Comparison of ENCODE assay signal across 1 mouse cellular context in genomic region chr9:78111456-78111855, GRCm38 (mm10).
TF ChIP-seq lines count a peak whose summit lies in the region.

No protein-coding gene starts in this region.

TF ChIP-seq in CH12.LX, 34 proteins besides CTCF, POLR2A, EP300 and RAD21:
- TF ChIP-seq MAZ (IDR thresholded peaks at IDR 0.05; ENCODE audit: low read depth, low read length) (no peak), USF2 (conservative IDR thresholded peaks at IDR 0.05; ENCODE audit: low read depth, low read length) (no peak), ZMIZ1 (IDR thresholded peaks at IDR 0.05; ENCODE audit: low read depth, low read length) (no peak), JUND (conservative IDR thresholded peaks at IDR 0.05; ENCODE audit: low read depth, low read length) (no peak), KAT2A (IDR thresholded peaks at IDR 0.05; ENCODE audit: insufficient replicate concordance, low read length) (no peak), NELFE (IDR thresholded peaks at IDR 0.05; ENCODE audit: low read depth, low read length) (no peak), IRF4 (IDR thresholded peaks at IDR 0.05; ENCODE audit: low read depth, low read length) (no peak), GABPA (IDR thresholded peaks at IDR 0.05; ENCODE audit: insufficient replicate concordance, low read depth, low read length) (no peak), CHD2 (IDR thresholded peaks at IDR 0.05; ENCODE audit: low read length) (no peak), POLR2AphosphoS2 (IDR thresholded peaks at IDR 0.05; ENCODE audit: low read depth, low read length) (no peak), MEF2A (IDR thresholded peaks at IDR 0.05; ENCODE audit: borderline replicate concordance, low read depth, low read length) (no peak), USF1 (IDR thresholded peaks at IDR 0.05; ENCODE audit: low read depth, low read length) (no peak), ELF1 (IDR thresholded peaks at IDR 0.05; ENCODE audit: low read depth, low read length) (no peak)
